Mouse (Mus musculus) limb, embryonic 15.5 days (tissue): ENCODE data around the gene Arntl2. TPM values are rescaled to one million over a fixed set of nuclear protein-coding genes. Genes with fewer than 3 reads are reported as not detected.
"Not testable (repeated sequence)": the region's sequence is repeated elsewhere in the genome, so short reads cannot be mapped to it uniquely, and the experiment has no call there.

Experiments used
- ATAC-seq: fragments of 200-750 bp; cut with Nextera tagmentation; 2 replicates; pipeline ENCODE4 v1.8.0; 2017; ENCODE audit warnings: low read depth, moderate TSS enrichment; ENCODE audit not compliant: insufficient number of reproducible peaks, low FRiP score, low TSS enrichment
- H3K27ac ChIP-seq: fragments of 300-500 bp; sonication (generic); 2 replicates; pipeline ENCODE4 v1.5.1; 2015; ENCODE audit warnings: moderate library complexity, mild to moderate bottlenecking, inconsistent platforms
- H3K27me3 ChIP-seq: fragments of 300-500 bp; sonication (generic); 2 replicates; pipeline ENCODE4 v1.6.1; 2015; ENCODE audit warnings: inconsistent platforms
- H3K36me3 ChIP-seq: fragments of 300-500 bp; sonication (generic); 2 replicates; pipeline ENCODE4 v1.6.1; 2015; ENCODE audit warnings: inconsistent platforms
- H3K4me1 ChIP-seq: fragments of 300-500 bp; sonication (generic); 2 replicates; pipeline ENCODE4 v1.6.1; 2015; ENCODE audit warnings: inconsistent platforms
- H3K4me2 ChIP-seq: fragments of 300-500 bp; sonication (generic); 2 replicates; pipeline ENCODE4 v1.6.1; 2015; ENCODE audit warnings: mild to moderate bottlenecking, inconsistent platforms
- H3K4me3 ChIP-seq: fragments of 300-500 bp; sonication (generic); 2 replicates; pipeline ENCODE4 v1.5.1; 2015; ENCODE audit warnings: mild to moderate bottlenecking, inconsistent platforms
- H3K9ac ChIP-seq: fragments of 300-500 bp; sonication (generic); 2 replicates; pipeline ENCODE4 v1.6.1; 2015; ENCODE audit warnings: inconsistent platforms
- H3K9me3 ChIP-seq: fragments of 300-500 bp; sonication (generic); 2 replicates; pipeline ENCODE4 v1.6.1; 2016; ENCODE audit warnings: inconsistent platforms
- WGBS: fragments of 180-500 bp; shearing (Covaris S2); methylation state at CpG from one replicate; pipeline ENCODE4 v1.1.7; 2015; 5-methylcytosine and 5-hydroxymethylcytosine counted together
- polyA plus RNA-seq: library from polyadenylated mRNA; unstranded; fragments of >200 nt; fragmentation: Nextera tagmentation; extraction: Ambion mirVana; gene quantifications from 2 replicates; pipeline ENCODE4 v1.2.1, GENCODE M21; 2015

Arntl2 gene
- polyA plus RNA-seq, 1 experiment from 2014 or later, result 7.9 TPM

GRCm38 (mm10) chr6:146760736-146761135 lies 35.1 kb upstream of the Arntl2 start:
- peaks cover 8% of the 10 kb centered on the region; the same call in 1 of the 2 replicates for H3K4me1 ChIP-seq
- no peak overlapping the region for H3K27ac ChIP-seq
- H3K4me3 ChIP-seq, result no peak overlapping the region
- no peaks in the 10 kb centered on the region for H3K27me3 ChIP-seq
- no peak for ATAC-seq
- H3K9ac ChIP-seq, result no peak overlapping the region
- 73% methylated on average over 4 of the region's 4 CpGs for WGBS
- peaks cover 11% of the 10 kb centered on the region; the same call in 1 of the 2 replicates for H3K36me3 ChIP-seq
- no peaks in the 10 kb centered on the region for H3K9me3 ChIP-seq
- H3K4me2 ChIP-seq, result no peak overlapping the region

GRCm38 (mm10) chr6:146762264-146762898 lies 33.5 kb upstream of the Arntl2 start:
- Histone ChIP-seq H3K27ac (no peak overlapping the region), H3K27me3 (no peaks in the 10 kb centered on the region), H3K36me3 (peaks cover 23% of the 10 kb centered on the region), H3K9ac (no peak overlapping the region), H3K4me2 (no peak overlapping the region), H3K9me3 (no peaks in the 10 kb centered on the region), H3K4me3 (no peak overlapping the region), H3K4me1 (0 out of 2 replicates have a peak, but pooled peaks cover 2% of the 10 kb centered on the region)
- ATAC-seq, result no peak
- WGBS, result 61% methylated on average over 5 of the region's 5 CpGs

- H3K9me3 ChIP-seq, result no peaks in the 10 kb centered on the region
- H3K4me2 ChIP-seq, result no peak overlapping the region
- H3K36me3 ChIP-seq, result peaks cover 40% of the 10 kb centered on the region
- H3K27me3 ChIP-seq, result no peaks in the 10 kb centered on the region
- ATAC-seq, result no peak
- no peak overlapping the region for H3K4me3 ChIP-seq
- WGBS, result 35% methylated on average over 2 of the region's 2 CpGs
- no peak overlapping the region for H3K9ac ChIP-seq
- H3K4me1 ChIP-seq, result no peaks in the 10 kb centered on the region
- H3K27ac ChIP-seq, result no peak overlapping the region
These were observed 31.3 kb upstream of the Arntl2 start for GRCm38 (mm10) chr6:146764593-146764992.

GRCm38 (mm10) chr6:146765270-146765669 lies 30.6 kb upstream of the Arntl2 start:
- Histone ChIP-seq H3K27me3 (no peaks in the 10 kb centered on the region), H3K27ac (no peak overlapping the region), H3K9me3 (no peaks in the 10 kb centered on the region), H3K4me1 (no peaks in the 10 kb centered on the region), H3K4me3 (no peak overlapping the region), H3K9ac (no peak overlapping the region), H3K4me2 (no peak overlapping the region), H3K36me3 (peaks cover 39% of the 10 kb centered on the region)
- WGBS, result 89% methylated on average over 4 of the region's 4 CpGs
- ATAC-seq, result no peak

- 90% methylated on average over 10 of the region's 10 CpGs for WGBS
- H3K4me1 ChIP-seq, result no peaks in the 10 kb centered on the region
- no peak overlapping the region for H3K9ac ChIP-seq
- H3K4me3 ChIP-seq, result no peak overlapping the region
- H3K36me3 ChIP-seq, result peaks cover 58% of the 10 kb centered on the region
- no peak overlapping the region for H3K27ac ChIP-seq
- no peaks in the 10 kb centered on the region for H3K27me3 ChIP-seq
- ATAC-seq, result no peak
- H3K4me2 ChIP-seq, result no peak overlapping the region
- no peaks in the 10 kb centered on the region for H3K9me3 ChIP-seq
These were observed 26.9 kb upstream of the Arntl2 start for GRCm38 (mm10) chr6:146768813-146769404.

GRCm38 (mm10) chr6:146770005-146770745 lies 25.7 kb upstream of the Arntl2 start:
- 59% methylated on average over 6 of the region's 6 CpGs for WGBS
- H3K4me1 ChIP-seq, result no peaks in the 10 kb centered on the region
- H3K27me3 ChIP-seq, result no peaks in the 10 kb centered on the region
- no peak overlapping the region for H3K4me2 ChIP-seq
- H3K9me3 ChIP-seq, result no peaks in the 10 kb centered on the region
- peak overlapping the region; percentile 44; the same call in 1 of the 2 replicates for H3K27ac ChIP-seq
- H3K9ac ChIP-seq, result no peak overlapping the region
- ATAC-seq, result no peak
- H3K4me3 ChIP-seq, result no peak overlapping the region
- H3K36me3 ChIP-seq, result peaks cover 69% of the 10 kb centered on the region

GRCm38 (mm10) chr6:146770808-146771207 lies 25.0 kb upstream of the Arntl2 start:
- no peaks in the 10 kb centered on the region for H3K27me3 ChIP-seq
- no peak overlapping the region for H3K27ac ChIP-seq
- no peaks in the 10 kb centered on the region for H3K4me1 ChIP-seq
- H3K9ac ChIP-seq, result no peak overlapping the region
- H3K4me3 ChIP-seq, result no peak overlapping the region
- peaks cover 71% of the 10 kb centered on the region for H3K36me3 ChIP-seq
- no peak overlapping the region for H3K4me2 ChIP-seq
- no peak for ATAC-seq
- no peaks in the 10 kb centered on the region for H3K9me3 ChIP-seq
- WGBS, result 78% methylated on average over 5 of the region's 5 CpGs

- not testable (repeated sequence) for H3K27me3 ChIP-seq, H3K4me3 ChIP-seq, H3K4me1 ChIP-seq, H3K27ac ChIP-seq, H3K9me3 ChIP-seq, ATAC-seq, H3K4me2 ChIP-seq, H3K9ac ChIP-seq
- 86% methylated on average over 8 of the region's 8 CpGs for WGBS
- H3K36me3 ChIP-seq, result peaks cover 39% of the 10 kb centered on the region
These were observed 20.0 kb upstream of the Arntl2 start for GRCm38 (mm10) chr6:146775864-146776263.

GRCm38 (mm10) chr6:146776610-146777389 lies 19.1 kb upstream of the Arntl2 start:
- Histone ChIP-seq H3K4me3 (no peak overlapping the region), H3K9me3 (no peaks in the 10 kb centered on the region), H3K36me3 (peaks cover 31% of the 10 kb centered on the region), H3K4me1 (no peaks in the 10 kb centered on the region), H3K27ac (no peak overlapping the region), H3K4me2 (no peak overlapping the region), H3K27me3 (no peaks in the 10 kb centered on the region), H3K9ac (no peak overlapping the region)
- ATAC-seq, result no peak
- 68% methylated on average over 2 of the region's 2 CpGs for WGBS

- no peak overlapping the region for H3K9ac ChIP-seq
- no peak for ATAC-seq
- 88% methylated on average over 3 of the region's 3 CpGs for WGBS
These were observed 17.8 kb upstream of the Arntl2 start for GRCm38 (mm10) chr6:146778055-146778454.

GRCm38 (mm10) chr6:146781566-146781965 lies 14.3 kb upstream of the Arntl2 start:
- Histone ChIP-seq H3K4me3 (no peak overlapping the region), H3K9ac (no peak overlapping the region), H3K27ac (no peak overlapping the region), H3K27me3 (no peaks in the 10 kb centered on the region), H3K9me3 (no peaks in the 10 kb centered on the region), H3K4me1 (no peaks in the 10 kb centered on the region), H3K36me3 (peaks cover 3% of the 10 kb centered on the region; the same call in 1 of the 2 replicates), H3K4me2 (no peak overlapping the region)
- ATAC-seq, result no peak
- WGBS, result 88% methylated on average over 3 of the region's 3 CpGs

More at GRCm38 (mm10) chr6:146778055-146778454, 17.8 kb upstream of the Arntl2 start:
- Histone ChIP-seq H3K4me2 (no peak overlapping the region), H3K4me3 (no peak overlapping the region), H3K4me1 (no peaks in the 10 kb centered on the region), H3K9me3 (no peaks in the 10 kb centered on the region), H3K27me3 (no peaks in the 10 kb centered on the region), H3K27ac (no peak overlapping the region), H3K36me3 (peaks cover 28% of the 10 kb centered on the region)
